Mouse (Mus musculus) midbrain, embryonic 12.5 days (tissue): Measurements from ENCODE around the gene Phf21b. TPM values are rescaled to one million over a fixed set of nuclear protein-coding genes. Genes with fewer than 3 reads are reported as not detected.

Experiments used
- ATAC-seq: fragments of 200-750 bp; cut with Nextera tagmentation; 2 replicates; pipeline ENCODE4 v1.8.0; 2017; ENCODE audit warnings: low read depth, moderate TSS enrichment, moderate library complexity; ENCODE audit not compliant: low FRiP score
- H3K27ac ChIP-seq: fragments of 300-500 bp; sonication (generic); replicated peaks from 2 replicates; pipeline ENCODE4 v1.5.1; 2016; ENCODE audit warnings: mild to moderate bottlenecking
- H3K27me3 ChIP-seq: fragments of 300-500 bp; sonication (generic); 2 replicates; pipeline ENCODE4 v1.6.1; 2016; ENCODE audit warnings: mild to moderate bottlenecking
- H3K36me3 ChIP-seq: fragments of 300-500 bp; sonication (generic); 2 replicates; pipeline ENCODE4 v1.6.1; 2016
- H3K4me1 ChIP-seq: fragments of 300-500 bp; sonication (generic); 2 replicates; pipeline ENCODE4 v1.6.1; 2016
- H3K4me2 ChIP-seq: fragments of 300-500 bp; sonication (generic); replicated peaks from 2 replicates; pipeline ENCODE4 v1.6.1; 2016; ENCODE audit warnings: mild to moderate bottlenecking, moderate library complexity
- H3K4me3 ChIP-seq: fragments of 300-500 bp; sonication (generic); 2 replicates; pipeline ENCODE4 v1.5.1; 2016; ENCODE audit warnings: mild to moderate bottlenecking
- H3K9ac ChIP-seq: fragments of 300-500 bp; sonication (generic); replicated peaks from 2 replicates; pipeline ENCODE4 v1.6.1; 2016; ENCODE audit warnings: mild to moderate bottlenecking, moderate library complexity
- H3K9me3 ChIP-seq: fragments of 300-500 bp; sonication (generic); 2 replicates; pipeline ENCODE4 v1.6.1; 2016; ENCODE audit warnings: mild to moderate bottlenecking
- WGBS: fragments of 180-500 bp; shearing (Covaris S2); methylation state at CpG from one replicate; pipeline ENCODE4 v1.1.7; 2016; 5-methylcytosine and 5-hydroxymethylcytosine counted together
- polyA plus RNA-seq: library from polyadenylated mRNA; unstranded; fragments of >200 nt; fragmentation: Nextera tagmentation; extraction: Ambion mirVana; gene quantifications from 2 replicates; pipeline ENCODE4 v1.2.1, GENCODE M21; 2016

The Phf21b gene
- polyA plus RNA-seq, 1 experiment from 2014 or later = 22.3 TPM

GRCm38 (mm10) chr15:84811126-84811525, 44.7 kb downstream of the Phf21b start:
- Histone ChIP-seq H3K4me3 (no peak overlapping the region), H3K4me1 (peaks cover 33% of the 10 kb centered on the region), H3K4me2 (no peak overlapping the region), H3K36me3 (peaks cover 23% of the 10 kb centered on the region), H3K27ac (no peak overlapping the region), H3K27me3 (no peaks in the 10 kb centered on the region), H3K9ac (no peak overlapping the region), H3K9me3 (no peaks in the 10 kb centered on the region)
- no peak for ATAC-seq
- 75% methylated on average over 5 of the region's 5 CpGs for WGBS

DNA sequence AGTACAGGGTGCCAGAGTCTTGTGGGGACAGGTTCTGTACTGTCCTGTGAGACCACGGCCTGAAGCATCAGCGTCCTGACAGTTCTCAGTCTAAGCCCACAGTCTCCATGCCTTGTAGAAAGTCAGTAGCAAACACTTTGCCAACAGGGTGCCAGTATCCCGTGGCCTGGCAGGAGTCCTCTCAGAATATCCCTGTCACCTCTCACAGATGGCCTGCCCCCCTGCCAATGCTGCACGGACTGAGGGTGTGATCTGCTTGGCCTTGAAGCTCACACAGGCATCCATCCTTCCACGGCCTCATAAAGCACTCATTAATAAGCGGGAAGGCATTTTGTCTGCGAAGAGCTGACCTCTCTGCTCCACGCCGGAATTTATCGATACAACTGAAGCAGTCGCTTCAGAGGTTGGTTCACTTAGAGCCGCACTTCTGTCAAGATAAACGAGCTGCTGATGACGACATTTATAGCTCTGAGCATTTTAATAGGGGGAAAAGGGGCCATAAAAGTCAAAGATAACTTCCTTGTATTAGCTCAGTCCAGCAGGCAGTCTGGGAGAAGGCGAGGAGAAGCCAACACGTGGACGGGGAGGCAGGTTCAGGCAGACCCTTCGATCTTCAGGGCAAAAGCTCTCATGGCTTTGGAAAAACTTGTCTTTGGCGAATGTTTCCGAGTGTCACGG, 46.4 kb downstream of the Phf21b start:
- no peak overlapping the region for H3K9ac ChIP-seq
- WGBS = 85% methylated on average over 21 of the region's 21 CpGs
- peaks cover 16% of the 10 kb centered on the region for H3K4me1 ChIP-seq
- no peaks in the 10 kb centered on the region for H3K27me3 ChIP-seq
- no peak overlapping the region for H3K4me3 ChIP-seq
- peaks cover 40% of the 10 kb centered on the region for H3K36me3 ChIP-seq
- H3K4me2 ChIP-seq = no peak overlapping the region
- no peaks in the 10 kb centered on the region for H3K9me3 ChIP-seq
- no peak overlapping the region for H3K27ac ChIP-seq
- ATAC-seq = no peak

DNA sequence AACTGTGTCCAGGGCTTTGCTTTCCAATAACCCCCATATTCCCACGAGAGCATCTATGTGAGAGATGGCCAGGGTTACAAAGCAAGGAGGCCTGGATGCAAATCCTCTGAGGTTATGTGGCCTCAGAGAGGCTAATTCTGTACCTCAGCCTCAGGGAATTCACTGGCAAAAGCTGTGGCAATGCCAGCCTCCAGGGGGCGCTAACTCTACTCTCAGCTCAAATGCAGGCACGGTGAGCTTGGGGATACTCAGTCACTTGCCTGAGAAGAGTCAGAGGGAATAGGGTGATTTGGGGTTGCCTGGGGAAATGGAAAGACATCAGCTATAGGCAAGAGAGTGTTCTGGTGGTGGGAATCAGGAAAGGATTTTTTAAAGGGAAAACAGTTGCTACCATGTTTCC, 52.2 kb downstream of the Phf21b start:
- H3K27ac ChIP-seq = no peak overlapping the region
- no peak for ATAC-seq

DNA sequence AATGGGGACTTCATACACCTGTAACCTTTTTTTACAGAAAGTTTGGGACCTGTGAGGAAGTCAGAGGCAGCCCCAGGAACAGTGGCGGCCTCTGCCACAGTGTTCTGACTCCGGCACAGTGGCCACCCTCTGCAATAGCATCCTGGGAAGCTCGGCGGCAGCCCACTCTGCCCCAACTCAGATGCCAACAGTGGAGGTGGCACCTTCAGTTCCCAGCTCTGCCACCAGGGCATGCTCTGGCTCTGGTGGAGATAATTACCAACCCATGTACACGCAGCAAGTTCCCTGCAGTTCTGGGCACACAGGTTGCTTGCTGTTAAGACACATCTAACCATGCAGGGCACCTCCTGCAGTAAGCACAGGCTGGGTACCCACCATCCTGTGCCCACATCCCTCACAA, 55.7 kb downstream of the Phf21b start:
- no peaks in the 10 kb centered on the region for H3K4me1 ChIP-seq
- H3K4me2 ChIP-seq = no peak overlapping the region
- no peak overlapping the region for H3K27ac ChIP-seq
- no peaks in the 10 kb centered on the region for H3K9me3 ChIP-seq
- WGBS = 90% methylated on average over 5 of the region's 5 CpGs
- no peak overlapping the region for H3K4me3 ChIP-seq
- no peaks in the 10 kb centered on the region for H3K27me3 ChIP-seq
- peaks cover 97% of the 10 kb centered on the region for H3K36me3 ChIP-seq
- no peak for ATAC-seq
- no peak overlapping the region for H3K9ac ChIP-seq

More for the DNA sequence above, 52.2 kb downstream of the Phf21b start:
- Histone ChIP-seq H3K4me3 (no peak overlapping the region), H3K9me3 (no peaks in the 10 kb centered on the region), H3K4me2 (no peak overlapping the region), H3K9ac (no peak overlapping the region), H3K36me3 (peaks cover 97% of the 10 kb centered on the region), H3K27me3 (no peaks in the 10 kb centered on the region), H3K4me1 (no peaks in the 10 kb centered on the region)
- 58% methylated on average over 3 of the region's 3 CpGs for WGBS

DNA sequence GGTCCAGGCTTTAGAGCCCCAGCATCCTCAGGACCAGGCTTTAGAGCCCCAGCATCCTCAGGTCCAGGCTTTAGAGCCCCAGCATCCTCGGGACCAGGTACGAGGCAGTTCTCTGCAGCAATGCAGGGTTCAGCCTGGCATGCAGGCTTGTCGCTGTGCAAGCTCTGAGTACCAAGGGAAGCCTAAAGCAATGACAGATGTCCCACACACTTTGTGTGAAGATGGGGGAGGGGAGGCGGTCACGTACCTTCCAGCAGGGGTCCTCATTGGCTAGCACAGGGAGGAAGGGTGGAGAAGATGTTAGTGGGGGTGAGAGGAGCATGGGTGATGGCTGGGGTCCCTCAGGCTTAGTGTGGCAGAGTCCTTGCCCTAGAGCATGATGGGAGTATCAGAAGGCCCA, 62.2 kb downstream of the Phf21b start:
- no peaks in the 10 kb centered on the region for H3K27me3 ChIP-seq
- H3K4me2 ChIP-seq = no peak overlapping the region
- no peak for ATAC-seq
- no peaks in the 10 kb centered on the region for H3K9me3 ChIP-seq
- H3K4me3 ChIP-seq = no peak overlapping the region
- no peak overlapping the region for H3K9ac ChIP-seq
- no peaks in the 10 kb centered on the region for H3K4me1 ChIP-seq
- WGBS = 81% methylated on average over 5 of the region's 5 CpGs
- no peak overlapping the region for H3K27ac ChIP-seq
- peaks cover 94% of the 10 kb centered on the region for H3K36me3 ChIP-seq

DNA sequence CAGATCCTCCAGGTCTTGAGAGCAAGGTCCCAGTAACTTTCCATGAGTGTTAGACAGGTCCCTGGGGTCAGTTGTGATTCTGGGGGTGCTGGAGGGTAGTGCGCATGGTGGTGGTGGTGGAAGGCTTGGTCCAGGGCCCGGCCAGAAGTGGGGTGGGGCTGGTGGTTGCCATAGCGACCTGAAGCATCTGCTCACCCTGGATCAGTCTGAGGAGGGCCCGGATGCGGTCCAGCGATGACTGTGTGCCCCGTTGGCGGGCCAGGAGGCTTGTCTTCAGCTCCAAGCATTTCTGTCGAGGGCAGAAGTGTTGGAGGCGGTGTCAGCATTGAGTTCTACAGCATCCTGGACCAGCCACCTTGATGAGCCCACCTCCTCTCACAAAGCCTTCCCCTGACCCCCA, 68.7 kb downstream of the Phf21b start:
- Histone ChIP-seq H3K9ac (no peak overlapping the region), H3K4me1 (no peaks in the 10 kb centered on the region), H3K27me3 (no peaks in the 10 kb centered on the region; the same call in 1 of the 2 replicates), H3K9me3 (no peaks in the 10 kb centered on the region), H3K4me3 (no peak overlapping the region), H3K4me2 (no peak overlapping the region), H3K36me3 (peaks cover 80% of the 10 kb centered on the region), H3K27ac (no peak overlapping the region)
- no peak for ATAC-seq
- WGBS = 66% methylated on average over 10 of the region's 10 CpGs

DNA sequence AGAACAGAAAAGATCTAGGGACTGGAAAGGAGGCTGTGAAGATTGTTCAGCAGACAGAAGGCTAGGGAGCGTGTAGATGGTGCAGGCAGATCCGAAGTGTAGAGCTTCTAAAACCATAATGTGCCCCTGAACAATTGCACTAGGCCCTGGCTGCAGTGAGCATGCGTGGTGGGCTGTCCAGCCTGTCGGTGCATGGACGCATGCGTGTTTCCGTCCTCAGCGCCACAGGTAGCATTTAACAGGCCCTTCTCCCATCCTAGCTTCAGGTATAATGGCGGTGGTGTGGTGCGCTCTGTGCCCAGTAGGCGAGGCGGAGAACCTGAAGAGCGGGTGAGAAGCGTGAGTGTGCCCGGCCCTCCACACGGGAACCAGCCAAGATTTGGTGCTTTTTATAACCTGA, 71.0 kb downstream of the Phf21b start:
- H3K36me3 ChIP-seq = peaks cover 56% of the 10 kb centered on the region
- H3K4me3 ChIP-seq = no peak overlapping the region
- no peak overlapping the region for H3K9ac ChIP-seq
- WGBS = 96% methylated on average over 16 of the region's 16 CpGs
- H3K4me1 ChIP-seq = no peaks in the 10 kb centered on the region
- no peak for ATAC-seq
- H3K27ac ChIP-seq = no peak overlapping the region
- no peaks in the 10 kb centered on the region for H3K9me3 ChIP-seq
- no peaks in the 10 kb centered on the region; the same call in 1 of the 2 replicates for H3K27me3 ChIP-seq
- no peak overlapping the region for H3K4me2 ChIP-seq

DNA sequence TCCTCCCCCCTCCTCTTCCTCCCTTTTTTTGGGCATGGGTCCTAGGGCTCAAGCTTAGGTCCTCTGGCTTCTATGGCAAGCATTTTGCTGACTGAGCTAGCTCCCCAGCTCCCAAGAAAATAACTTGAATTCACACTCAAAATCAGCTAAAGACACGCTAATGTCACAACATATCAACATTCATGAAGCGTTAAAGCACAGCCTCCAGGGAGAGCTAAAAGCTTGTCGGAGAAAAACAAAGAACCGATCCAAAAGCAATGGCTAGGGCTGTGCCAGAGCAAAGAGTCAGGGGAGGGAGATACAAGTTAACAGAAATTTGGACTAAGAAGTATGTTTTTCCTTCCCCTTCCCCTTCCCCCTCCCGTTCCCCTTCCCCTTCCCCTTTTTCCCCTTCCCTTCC, 77.3 kb downstream of the Phf21b start:
- peaks cover 4% of the 10 kb centered on the region; the same call in 1 of the 2 replicates for H3K27me3 ChIP-seq
- WGBS = 47% methylated on average over 5 of the region's 5 CpGs
- no peak for ATAC-seq
- no peak overlapping the region for H3K27ac ChIP-seq
- H3K9me3 ChIP-seq = no peaks in the 10 kb centered on the region
- H3K9ac ChIP-seq = no peak overlapping the region
- no peak overlapping the region for H3K4me2 ChIP-seq
- peaks cover 22% of the 10 kb centered on the region for H3K4me1 ChIP-seq
- H3K4me3 ChIP-seq = no peak overlapping the region
- H3K36me3 ChIP-seq = no peaks in the 10 kb centered on the region

DNA sequence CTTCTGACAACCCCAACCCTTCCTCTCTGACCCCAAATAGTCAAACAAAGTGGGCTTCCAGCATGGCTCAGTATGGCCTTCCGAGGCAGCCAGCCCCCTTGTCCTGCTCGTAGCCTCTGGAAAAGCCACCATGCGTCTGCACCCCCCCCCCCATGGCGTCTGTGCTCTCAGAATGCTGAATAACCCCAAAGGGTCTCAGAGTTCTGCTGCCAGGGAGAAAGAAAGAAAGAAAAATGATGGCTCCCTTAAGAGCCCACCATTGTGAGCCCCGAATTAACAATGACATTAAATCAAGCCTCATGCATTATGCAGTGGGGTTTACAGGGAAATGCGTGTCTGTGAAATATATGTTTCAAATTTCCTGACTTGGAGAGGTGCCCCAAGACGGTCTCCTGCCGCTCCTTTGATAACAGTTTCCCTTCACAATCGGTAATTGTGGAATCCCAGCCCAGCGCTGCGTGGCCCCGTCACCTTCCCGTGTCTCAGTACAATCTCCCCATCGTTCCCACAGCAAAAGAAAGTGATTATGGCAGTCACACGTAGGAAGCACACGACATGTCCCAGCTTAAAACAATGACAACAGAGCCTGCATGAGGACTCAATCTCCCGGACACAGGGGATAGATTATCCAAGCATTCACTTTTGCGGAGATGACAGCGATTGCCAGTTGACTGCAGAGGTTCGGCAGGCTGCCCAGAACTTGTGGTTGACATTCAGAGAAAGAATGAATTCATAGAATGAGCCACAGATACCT, 80.3 kb downstream of the Phf21b start:
- Histone ChIP-seq H3K4me1 (peaks cover 22% of the 10 kb centered on the region), H3K36me3 (no peaks in the 10 kb centered on the region), H3K27me3 (peaks cover 6% of the 10 kb centered on the region), H3K27ac (peak overlapping the region; percentile 71), H3K9me3 (no peaks in the 10 kb centered on the region), H3K4me2 (peak overlapping the region; percentile 42), H3K4me3 (no peak overlapping the region), H3K9ac (0 out of 2 replicates have a peak overlapping the region, but pooled peaks have one; percentile 25)
- 19% methylated on average over 20 of the region's 20 CpGs for WGBS
- ATAC-seq = peak; percentile 47; the same call in 1 of the 2 replicates

DNA sequence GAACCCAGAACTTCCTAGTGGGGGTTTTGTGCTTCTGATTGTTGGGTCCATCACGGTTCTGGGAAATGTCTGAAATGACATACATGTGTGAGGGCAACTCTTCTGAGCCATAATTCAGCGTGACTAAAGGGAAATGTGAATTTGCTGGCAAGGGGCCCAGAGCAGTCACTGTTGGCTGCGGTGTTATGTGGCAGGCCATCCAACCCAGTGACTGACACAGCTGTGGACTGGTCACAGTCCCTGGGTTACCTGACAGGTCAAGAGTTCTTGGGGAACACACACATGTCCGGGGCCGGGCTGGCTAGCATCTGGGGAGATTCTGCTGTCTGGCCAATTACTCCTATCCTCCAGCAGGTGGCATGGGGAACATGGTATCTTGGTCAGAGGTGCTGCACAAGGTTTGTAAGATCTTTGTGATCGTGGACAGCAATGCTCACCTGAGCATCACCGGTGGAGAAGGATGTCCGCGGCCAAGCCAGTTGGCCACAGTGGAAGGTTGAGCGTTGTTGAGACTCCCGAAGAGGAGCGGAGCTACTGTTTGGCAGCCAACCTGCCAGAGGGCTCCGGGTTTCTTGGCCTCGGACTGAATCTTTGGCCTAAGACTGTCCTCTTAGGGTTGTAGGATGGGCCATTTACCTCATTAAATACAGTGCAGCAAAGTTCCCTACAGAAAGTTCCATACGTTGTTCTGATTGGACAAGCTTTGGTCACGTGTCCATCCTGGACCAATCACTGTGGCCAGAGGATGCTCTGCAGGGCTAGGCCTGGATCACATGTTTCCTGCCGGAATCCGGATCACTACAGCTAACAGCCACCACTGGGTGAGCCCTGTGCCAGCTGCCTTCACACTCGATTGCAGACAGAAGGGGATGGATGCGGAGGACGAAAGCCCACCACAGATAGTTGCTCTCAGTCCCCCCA, 83.4 kb downstream of the Phf21b start:
- Histone ChIP-seq H3K4me3 (no peak overlapping the region), H3K4me2 (no peak overlapping the region), H3K27me3 (peaks cover 6% of the 10 kb centered on the region), H3K27ac (no peak overlapping the region), H3K9ac (no peak overlapping the region), H3K9me3 (no peaks in the 10 kb centered on the region), H3K36me3 (no peaks in the 10 kb centered on the region), H3K4me1 (peaks cover 18% of the 10 kb centered on the region)
- ATAC-seq = 0 out of 2 replicates have a peak, but pooled peaks have one; percentile 27
- WGBS = 81% methylated on average over 21 of the region's 21 CpGs

DNA sequence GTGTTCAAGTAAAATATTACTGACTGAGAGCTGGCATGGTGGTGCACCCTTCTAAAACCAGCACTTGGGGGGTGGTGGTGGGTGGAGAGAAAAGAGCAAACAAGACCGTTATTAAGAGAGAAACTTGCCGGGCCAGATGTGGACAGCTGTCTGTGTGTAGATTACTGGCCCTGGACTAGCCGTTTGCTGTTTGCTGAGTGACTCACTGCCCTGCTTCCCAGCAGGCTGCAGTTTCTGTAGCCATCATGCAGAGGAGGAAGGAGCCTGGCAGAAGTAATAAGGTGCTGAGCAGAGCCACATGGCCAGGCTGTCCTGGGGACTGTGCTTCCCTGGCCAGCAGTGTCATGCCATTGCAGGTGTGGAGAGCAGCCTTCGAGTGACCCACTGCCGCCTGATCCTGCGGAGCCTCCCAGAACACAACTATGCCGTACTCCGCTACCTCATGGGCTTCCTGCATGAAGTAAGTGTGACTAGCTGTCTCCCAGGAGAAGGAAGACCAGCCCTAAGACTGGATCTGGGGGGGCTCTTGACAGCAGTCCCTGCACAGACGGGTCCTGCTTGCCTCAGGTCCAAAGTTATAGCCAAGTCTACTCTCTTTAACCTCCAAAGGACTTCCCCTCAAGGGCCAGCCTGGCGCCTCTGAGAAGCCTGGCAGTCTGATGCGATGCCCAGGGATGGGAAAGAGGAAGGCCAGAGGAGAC, 86.1 kb downstream of the Phf21b start:
- no peak for ATAC-seq
- Histone ChIP-seq H3K36me3 (no peaks in the 10 kb centered on the region), H3K9ac (no peak overlapping the region), H3K4me3 (no peak overlapping the region), H3K9me3 (no peaks in the 10 kb centered on the region), H3K27ac (no peak overlapping the region), H3K4me1 (peaks cover 7% of the 10 kb centered on the region), H3K27me3 (peaks cover 2% of the 10 kb centered on the region; the same call in 1 of the 2 replicates), H3K4me2 (no peak overlapping the region)
- WGBS = 78% methylated on average over 11 of the region's 11 CpGs
